Mouse (Mus musculus): ENCODE data around the gene Spryd7.
"Not testable (repeated sequence)": the region's sequence is repeated elsewhere in the genome, so short reads cannot be mapped to it uniquely, and the experiment has no call there.

The Spryd7 gene

DNA sequence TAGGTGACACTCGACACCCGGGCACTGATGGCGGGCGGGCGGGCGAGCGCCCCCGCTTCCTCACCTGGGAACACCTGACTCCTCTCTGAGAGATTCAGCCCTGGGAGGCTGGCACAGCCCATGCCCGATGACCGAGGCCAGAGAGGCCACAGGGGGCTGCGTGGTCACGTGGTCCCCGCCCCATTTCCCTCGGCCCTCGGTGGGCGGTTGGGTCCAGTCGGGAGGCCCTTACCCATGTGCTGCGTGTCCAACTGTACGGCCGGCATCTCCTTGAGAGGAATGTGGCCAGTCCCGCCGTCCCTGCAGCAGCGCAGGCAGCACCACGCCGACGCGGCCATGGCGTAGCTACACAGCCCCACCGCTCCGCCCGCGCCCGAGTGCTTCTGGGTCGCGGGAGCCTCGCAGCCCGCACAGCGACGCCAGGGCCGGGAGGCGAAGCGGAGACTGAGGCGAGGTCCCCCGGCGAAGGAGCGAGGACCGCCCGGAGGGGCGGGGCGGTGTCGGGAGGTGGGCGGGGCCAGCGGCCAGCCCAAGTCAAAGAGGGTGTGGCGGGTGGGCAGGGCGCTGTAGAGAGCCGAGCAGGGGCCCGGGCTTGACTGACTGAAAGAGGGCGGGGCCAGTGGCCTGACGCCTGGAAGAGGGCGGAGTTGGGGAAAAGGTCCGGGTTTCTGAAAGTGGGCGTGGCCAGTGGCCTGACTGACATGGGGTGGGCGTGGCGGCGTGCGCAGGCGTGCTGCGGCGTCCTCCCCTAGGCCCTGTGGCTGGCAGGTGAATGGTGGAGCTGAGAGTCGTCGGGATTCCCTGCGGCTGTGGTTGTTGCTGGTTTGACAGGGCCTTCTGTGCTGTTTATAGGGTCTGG, at the start of gene Spryd7:
Gene Spryd7 (minus strand): TSS at position 598 of the 859 bp plus-strand sequence.
- DNase-seq (ENCODE audit: low spot score in 2 of 2) = peak; percentile 93 to 95

DNA sequence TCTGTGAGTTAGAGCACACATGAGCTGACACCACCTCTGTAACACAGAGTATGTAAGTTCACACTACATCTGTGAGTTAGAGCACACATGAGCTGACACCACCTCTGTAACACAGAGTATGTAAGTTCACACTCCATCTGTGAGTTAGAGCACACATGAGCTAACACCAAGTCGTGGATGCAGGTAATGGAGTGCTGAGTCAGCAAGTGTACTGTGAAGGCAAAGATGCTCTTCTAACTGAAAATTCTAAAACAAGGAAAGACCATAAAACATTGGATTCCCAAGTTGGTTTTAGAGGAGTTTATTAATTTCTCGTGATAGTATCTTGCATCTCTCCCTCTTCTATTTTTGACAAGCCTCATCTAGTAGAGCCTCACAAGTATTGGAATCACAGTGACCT, 49.4 kb upstream of the Spryd7 start:
- not testable (repeated sequence) for DNase-seq (ENCODE audit: low spot score in 2 of 2)

DNA sequence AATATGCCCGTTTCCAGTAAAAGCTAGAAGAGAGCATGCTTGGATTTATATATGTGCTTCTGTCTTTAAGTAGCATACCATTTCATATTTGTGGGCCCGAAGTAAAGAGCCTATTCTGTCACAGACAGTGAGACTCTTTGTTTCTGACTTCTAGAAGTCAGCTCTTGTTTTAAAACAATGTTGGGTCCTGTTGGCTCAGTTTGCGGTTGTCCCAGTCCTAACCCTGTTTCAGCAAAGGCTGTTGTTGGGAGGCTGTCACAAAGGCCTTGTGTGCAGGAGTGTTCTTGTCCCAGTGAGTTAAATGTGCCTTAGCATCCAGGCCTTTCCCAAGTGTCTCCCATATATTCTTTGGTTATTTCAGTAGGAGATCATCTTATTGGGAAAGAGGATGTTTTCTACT, 47.4 kb upstream of the Spryd7 start:
- DNase-seq (ENCODE audit: low spot score in 2 of 2) = no peak

DNA sequence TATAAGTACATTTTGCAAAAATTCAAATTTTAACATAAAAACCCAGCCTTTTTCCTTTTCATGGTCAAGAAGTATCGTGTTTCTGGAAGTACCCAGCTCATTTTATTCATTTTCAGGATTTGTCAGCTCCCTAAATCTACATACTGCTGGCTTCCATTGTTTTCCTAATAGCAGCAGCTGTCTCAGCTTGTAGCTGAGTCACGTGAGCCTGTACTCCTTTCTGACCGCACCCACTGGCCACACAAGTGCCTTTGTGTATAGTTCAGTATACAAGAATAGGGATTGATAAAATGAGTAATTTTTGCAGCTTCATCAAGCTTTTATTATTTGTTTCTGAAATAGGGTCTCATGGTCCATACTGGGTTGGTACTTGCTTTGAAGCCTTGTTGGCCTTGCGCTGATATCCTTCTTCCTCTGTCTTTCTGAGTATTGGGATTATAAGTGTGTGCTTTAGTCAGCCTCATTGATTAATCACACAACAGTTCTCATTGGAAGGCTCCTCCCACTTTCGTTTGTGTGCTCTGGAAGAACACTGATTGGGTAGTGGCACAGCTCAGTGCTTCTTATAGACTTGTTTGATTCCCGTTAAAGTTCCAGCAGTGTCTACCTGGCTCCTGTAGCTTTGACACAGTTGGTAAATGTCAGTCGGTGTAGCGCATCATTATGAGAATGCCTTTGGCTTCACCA, 46.5 kb upstream of the Spryd7 start:
- no peak for DNase-seq (ENCODE audit: low spot score in 2 of 2)

DNA sequence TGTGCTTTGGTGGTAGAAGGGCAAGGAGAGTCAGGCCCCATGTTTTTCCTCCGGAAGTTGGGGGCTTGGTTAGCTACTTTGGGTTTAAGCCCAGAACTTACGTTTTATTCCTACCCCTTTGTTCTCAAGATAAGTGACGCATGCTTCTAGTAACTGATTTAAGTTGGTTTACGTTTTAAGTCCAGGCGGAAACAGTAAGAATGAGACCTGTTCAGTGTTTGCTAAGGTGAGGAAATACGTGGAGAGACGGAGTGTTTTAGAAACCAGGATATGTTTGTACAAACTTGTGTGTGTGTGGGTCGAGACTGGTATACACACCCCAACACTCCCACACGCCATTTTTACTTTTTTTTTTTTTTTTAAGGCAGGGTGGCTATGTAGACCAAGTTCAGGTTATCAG, 44.7 kb upstream of the Spryd7 start:
- no peak for DNase-seq (ENCODE audit: low spot score in 2 of 2)

DNA sequence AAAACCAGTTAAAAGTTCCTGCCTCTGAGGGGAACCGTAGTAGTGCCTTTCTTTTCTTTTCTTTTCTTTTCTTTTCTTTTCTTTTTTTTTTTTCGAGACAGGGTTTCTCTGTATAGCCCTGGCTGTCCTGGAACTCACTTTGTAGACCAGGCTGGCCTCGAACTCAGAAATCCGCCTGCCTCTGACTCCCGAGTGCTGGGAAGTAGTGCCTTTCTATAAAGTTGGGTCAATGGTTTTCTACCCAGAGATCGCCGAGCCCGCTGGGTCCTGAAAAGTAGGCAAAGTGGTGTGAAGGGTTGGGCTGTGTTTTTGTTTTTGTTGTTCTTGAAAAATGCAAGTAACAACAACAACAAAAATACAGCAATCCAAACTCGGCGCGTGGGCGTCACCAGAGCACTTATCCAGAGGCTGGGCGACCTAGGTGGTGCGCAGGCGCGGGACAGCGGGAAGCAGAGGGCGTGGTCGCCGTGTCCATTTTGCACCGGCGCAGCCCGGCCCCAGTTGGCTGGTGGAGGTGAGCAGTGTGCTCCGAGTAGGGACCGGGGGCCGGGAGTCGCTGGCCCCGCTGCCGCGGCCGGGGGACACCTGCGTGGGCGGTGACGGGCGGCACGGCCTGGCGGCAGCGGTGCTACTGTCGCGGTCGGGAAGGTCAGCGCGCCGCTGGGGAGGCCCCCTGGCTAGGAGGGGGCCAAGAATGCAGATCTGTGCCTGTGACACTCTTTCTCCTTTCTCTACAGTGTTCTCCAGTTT, 42.5 kb upstream of the Spryd7 start:
- peak; percentile 73 to 84 for DNase-seq (ENCODE audit: low spot score in 2 of 2)

DNA sequence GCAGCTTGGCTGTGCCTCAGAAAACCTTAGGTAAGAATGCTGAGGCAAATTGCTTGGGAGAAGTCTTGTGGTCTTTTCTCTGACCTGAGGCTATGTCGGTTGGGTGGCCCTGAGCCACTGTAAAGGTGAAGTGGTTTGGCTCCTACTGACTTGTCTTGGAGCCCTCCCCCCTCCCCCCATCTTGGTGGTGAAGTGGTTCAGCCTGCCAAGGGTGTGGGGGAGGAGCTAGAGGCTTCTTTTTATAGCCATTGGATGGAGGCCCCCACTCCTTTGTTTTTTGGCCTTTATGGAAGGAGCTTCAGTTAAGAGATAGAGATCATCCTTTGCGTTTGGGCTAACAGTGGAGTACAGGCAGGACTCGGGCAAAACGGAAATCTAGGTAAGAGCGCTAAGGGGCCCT, 41.3 kb upstream of the Spryd7 start, which contains the start of gene Trim13:
Gene Trim13 (plus strand): TSS at position 280 of the 400 bp plus-strand sequence.
- no peak for DNase-seq (ENCODE audit: low spot score in 2 of 2)

DNA sequence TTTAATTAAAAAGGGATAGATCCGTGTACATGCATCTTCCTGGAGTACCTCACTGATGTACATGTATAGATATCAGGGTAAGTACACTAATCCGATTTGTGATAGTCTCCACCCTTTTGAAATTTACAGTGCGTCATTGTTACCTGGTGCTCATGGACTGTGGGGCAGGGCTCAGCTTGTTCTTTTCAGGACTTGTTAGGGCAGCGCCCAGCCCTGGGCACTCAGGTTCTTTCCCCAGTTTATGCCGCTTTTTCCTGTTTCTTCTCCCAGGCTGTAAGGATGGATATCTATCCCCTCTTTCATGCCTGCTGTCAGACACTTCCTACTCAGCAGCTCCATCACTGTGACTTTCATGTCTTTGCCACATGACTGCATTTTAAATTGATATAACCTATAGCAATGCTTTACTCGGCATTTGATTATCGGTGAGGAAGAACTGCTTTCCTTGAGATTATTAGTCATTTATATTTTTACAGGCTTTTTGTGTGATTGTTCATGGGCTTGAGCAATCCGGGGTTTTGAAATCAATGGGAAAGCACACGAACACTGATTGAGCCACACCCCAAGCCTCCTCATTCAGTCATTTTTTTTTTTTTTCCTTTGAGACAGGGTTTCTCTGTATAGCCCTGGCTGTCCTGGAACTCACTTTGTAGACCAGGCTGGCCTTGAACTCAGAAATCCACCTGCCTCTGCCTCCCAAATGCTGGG, 40.2 kb upstream of the Spryd7 start:
- DNase-seq (ENCODE audit: low spot score in 2 of 2) = no peak

DNA sequence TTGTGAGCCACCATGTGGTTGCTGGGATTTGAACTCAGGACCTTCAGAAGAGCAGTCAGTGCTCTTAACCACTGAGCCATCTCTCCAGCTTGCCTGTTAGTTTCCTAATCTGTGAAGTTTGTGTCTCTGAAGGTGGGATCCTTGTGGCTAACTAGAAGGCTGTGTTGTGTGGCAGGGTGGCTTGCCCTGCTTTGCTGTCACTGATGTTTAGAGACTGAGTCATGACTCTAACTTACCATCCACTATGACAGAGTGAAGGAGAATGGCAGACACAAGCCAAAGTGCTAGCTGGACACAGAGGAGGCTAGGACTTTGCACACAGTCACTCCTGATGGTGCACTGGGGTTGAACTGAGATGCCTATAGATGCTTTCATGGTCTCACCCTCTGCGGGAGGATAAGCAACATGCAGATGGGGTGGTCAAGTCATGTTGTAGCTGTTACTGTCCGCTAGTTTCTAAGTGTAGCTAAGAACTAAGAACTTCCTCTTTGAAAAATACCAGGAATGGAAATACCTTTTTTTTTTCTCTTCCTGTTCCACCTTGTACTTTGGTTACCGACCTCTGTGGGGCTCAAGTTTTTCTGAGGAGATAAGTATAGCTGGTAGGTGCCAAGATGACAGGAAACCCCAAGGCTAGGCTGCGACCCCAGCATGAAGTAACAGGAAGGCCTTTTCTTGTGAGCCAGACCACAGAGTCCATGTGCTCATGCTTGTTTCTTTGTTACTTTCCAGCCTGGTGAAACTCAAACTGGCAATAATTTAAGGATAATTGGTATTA, 32.8 kb upstream of the Spryd7 start:
- DNase-seq (ENCODE audit: low spot score in 2 of 2) = no peak

DNA sequence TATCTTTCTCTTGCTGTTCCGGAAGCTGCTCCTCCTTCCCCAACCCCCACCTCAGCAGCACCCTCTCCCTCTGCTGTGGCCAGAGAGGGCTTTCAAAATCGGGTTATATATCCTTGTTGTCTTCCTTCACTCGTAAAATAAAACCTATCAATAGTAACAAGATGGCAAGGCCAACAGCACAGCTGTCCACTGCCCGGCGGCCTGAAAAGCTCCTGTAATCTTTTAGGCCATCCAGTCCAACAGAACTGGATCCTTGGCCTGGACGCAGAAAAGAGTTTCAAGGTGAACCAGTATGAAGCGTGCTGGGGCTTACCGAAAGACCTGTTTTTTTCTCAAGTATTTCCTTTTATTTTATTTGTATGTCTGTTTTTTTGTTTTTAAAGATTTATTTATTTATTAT, 19.3 kb upstream of the Spryd7 start:
- DNase-seq (ENCODE audit: low spot score in 2 of 2) = no peak

DNA sequence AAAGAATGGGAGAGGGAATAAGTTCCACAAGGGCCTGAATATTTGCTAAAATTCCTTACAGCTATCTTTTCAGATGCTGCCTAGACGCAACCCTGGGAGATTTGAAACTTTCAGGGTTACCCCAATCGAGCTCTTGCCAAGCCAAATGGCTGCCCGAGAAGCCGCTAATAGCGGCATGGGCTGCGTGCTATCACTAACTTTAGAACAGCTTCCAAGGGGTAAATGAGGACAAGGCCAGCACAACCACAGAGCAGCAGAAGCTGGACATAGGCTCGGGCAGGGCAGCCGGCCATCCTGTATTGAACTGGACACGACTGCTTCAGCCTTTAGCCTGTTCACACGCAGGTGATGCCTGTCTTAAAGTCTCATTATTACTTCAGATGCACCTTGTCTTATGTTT, 18.4 kb upstream of the Spryd7 start:
- no peak for DNase-seq (ENCODE audit: low spot score in 2 of 2)

DNA sequence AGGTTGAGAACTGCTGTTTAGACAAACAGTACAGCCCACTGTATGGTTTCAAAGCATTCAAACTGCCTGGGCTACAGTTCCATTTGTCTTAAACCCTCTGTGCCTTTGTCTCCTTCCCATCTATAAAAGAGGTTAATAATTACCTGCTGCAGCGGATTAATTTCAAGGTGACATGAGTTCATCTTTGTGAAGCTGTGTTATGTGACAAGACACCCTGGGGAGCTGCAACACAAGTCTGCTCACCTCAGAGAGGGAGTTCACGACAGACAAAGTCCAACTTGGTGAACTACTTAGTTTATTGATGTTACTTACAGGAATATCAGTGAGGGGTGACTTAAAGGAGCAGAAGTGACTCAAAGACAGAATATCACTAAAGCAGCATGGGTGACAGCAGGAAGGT, 15.4 kb upstream of the Spryd7 start:
- no peak for DNase-seq (ENCODE audit: low spot score in 2 of 2)

DNA sequence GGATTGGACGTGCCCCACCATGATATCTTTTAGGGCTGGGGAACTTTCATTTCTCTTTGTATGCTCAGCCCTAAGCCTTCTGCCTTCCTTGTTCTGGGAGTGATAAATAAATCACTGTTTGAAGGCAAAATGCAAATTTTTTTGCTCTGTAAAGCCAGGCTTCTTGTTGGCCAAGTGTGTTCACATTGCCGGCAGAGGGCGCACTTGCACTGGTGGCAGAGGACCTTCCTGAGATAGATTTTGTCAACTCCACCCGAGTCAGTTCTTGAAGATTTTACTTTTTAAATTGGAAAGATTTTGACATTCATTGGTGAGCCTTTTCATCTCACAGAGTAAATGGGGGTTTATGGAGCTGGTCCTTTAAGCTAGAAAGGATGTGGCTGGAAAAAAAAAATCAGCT, 14.7 kb upstream of the Spryd7 start:
- peak; percentile 72 to 85 for DNase-seq (ENCODE audit: low spot score in 2 of 2)

DNA sequence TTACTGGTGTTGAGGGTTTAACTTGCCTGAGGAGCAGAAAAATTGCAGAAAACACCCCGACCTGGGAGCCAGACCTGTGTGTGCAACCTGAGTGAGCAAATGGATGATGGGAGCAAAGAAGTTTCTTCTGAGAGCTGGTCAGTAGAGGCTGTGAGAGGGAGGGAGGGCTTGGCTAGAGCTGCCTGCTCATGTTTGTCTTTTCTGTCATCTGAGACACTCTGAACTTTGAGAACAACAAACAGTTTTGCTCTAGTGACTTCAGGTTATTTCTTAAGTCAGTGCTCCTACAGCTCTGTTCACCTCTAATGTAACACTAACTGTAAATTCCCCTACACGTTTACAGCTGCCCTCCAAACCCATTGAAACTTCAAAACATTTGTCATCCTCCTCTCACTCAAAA, 12.7 kb upstream of the Spryd7 start:
- no peak for DNase-seq (ENCODE audit: low spot score in 2 of 2)

DNA sequence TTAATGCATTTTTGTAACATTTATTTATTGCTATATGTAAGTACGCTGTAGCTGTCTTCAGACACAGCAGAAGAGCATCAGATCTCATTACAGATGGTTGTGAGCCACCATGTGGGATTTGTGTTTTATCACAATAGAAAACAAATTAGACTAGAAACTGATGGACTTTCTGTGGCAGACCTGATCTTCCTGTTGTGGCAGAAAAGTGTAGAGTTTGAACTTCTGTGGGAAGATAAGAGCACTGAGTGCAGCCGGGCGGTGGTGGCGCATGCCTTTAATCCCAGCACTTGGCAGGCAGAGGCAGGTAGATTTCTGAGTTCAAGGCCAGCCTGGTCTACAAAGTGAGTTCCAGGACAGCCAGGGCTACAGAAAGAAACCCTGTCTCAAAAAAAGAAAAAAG, 9.5 kb upstream of the Spryd7 start:
- not testable (repeated sequence) for DNase-seq (ENCODE audit: low spot score in 2 of 2)

DNA sequence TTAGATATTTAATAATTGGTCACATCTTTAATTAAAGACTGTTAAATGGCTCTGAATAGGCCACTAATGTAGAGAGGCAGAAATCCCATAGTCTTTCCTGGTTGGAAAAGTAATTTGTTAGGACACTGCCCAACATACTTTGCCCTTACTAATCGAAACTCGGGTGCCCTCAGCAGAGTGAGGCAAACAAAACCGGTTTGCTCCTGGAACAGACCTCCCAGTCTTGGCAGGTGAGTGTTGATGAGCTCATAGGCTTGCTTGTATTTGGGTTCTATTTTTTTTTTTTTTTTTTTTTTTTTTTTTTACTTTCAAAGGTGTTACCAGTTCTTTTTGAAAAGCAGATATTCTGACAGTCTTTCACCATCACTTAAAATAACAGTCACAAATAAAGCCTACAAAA, 3.2 kb upstream of the Spryd7 start:
- DNase-seq (ENCODE audit: low spot score in 2 of 2) = no peak

DNA sequence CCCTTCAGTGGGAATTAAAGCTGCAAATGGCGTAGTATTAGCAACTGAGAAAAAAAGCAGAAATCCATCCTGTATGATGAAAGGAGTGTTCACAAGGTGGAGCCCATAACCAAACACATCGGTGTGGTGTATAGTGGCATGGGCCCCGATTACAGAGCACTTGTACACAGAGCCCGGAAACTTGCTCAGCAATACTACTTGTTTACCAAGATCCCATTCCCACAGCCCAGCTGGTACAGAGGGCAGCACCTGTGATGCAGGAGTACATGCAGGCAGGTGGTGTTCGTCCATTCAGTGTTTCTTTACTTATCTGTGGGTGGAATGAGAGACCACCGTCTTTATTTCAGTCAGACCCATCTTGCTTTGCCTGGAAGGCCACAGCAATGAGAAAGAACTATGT, 2.2 kb upstream of the Spryd7 start:
- DNase-seq (ENCODE audit: low spot score in 2 of 2) = no peak

DNA sequence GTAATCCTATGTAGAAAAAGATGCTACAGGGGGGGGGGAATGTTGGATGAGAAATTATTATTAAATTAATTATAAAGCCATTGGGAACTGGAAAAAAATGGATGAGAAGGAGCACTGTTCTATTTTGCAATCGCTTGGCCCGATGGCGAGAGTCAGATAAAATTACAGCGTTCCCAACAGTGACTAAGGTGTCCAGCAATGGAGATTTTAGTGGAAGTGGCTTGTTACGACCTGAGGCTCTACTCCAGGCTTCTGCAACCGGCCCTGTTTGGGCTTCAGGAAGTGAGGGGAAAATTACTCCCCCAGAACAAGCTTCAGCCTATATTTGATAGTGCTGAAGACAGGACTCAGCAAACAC, 776 bp downstream of the Spryd7 start:
- no peak for DNase-seq (ENCODE audit: low spot score in 2 of 2)

DNA sequence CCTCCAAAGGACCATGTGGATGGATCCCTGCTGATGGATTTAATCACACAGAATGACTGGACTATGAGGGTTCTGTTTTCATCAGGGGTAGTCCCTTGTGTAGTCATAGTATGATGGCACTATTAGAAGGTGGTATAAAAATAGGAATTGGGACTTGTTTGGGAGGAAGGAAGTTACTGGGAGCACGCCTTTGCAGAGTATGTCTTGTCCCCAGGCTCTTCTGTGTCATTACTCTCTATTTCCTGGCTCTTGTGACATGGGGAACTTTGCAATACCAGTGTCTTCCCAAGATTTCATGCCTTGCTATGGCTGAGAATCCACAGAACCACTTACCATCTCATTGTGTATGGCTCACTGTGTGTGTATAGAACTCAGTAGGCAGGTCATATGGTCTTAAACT, 8.1 kb downstream of the Spryd7 start:
- DNase-seq (ENCODE audit: low spot score in 2 of 2) = no peak

DNA sequence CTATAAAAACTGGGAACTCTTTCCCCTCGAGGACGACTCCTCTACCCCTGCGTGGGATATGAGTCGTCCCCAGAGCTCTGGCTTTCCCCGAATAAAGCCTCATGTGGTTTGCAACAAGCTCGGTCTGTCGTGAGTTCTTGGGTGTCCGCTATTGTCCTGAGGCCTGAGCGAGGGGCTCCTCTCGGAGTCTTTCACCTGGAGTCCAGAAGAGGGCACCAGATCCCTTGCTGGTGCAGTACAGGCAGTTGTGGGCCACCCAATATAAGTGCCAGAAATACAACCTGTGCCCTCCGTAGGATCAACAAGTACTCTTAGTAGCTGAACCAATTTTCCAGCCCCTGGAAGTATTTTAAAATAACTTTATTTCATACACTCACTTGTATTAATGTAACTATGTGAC, 18.9 kb downstream of the Spryd7 start:
- not testable (repeated sequence) for DNase-seq (ENCODE audit: low spot score in 2 of 2)

DNA sequence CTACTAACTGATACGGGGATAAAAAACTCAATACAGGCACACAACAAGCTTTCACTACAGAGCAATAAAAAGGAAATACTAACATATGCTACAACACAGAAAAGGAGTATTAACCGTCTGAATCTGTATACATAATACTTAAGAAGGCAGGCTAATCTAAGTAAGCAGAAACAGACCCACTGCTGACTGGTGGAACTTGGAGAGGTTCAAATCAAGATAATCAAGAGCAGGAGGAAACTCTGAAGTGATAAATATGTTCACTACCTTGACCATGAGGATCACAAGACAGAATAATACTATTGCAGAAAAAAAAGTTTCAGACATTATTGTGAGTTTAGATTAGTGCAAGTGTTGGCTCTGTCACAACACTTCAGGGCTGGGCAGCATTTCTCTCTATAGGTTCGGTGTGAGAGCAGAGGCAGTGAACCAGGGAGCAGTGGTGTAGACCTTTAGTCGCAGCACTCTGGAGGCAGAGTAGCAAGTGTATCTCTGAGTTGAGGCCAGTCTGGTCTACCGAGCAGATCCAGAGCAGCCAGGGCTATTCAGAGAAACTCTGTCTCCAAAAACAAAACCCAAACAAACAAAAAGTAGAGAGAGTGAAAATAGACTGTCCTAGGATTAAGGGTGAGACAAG, 19.9 kb downstream of the Spryd7 start:
- DNase-seq (ENCODE audit: low spot score in 2 of 2) = no peak
